Mouse (Mus musculus) adrenal gland, postnatal 10 days (tissue): ENCODE results near the gene Irf8. TPM values are rescaled to one million over a fixed set of nuclear protein-coding genes. Genes with fewer than 3 reads are reported as not detected.
A peak's percentile ranks its signal among the peaks of the same experiment; 100 is the strongest.

Experiments
- DNase-seq: peaks from one replicate; pipeline ENCODE4 v3.0.0; 2021; ENCODE audit warnings: mixed read lengths
- total RNA-seq, 2 experiments: library from RNA; stranded (reverse); gene quantifications; 2 replicates each; pipeline ENCODE4 v1.2.3; 2021

Gene Irf8
- total RNA-seq, 2 experiments from 2014 or later, result 18.9 to 21.8 TPM

DNA sequence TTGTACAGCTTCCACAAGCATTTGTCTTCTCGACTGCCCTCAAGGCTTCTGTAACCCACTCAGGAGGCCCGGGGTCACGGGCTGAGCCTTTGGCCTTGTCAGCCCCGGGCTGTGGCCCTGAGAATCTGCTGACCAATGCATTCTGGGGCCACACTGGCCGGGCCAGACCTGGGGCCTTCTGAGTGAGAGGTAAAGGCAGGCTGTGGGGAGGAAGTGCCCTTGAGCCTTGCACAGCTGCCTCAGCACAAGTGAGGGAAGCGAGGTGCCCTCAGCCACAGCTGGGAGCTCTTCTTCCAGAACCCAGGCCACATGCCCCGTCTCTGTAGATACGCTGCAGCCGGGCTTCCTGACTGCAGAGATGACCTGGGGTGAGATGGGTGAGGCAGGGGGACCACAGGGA lies 14.5 kb downstream of the Irf8 start:
- DNase-seq, result peak; percentile 69

DNA sequence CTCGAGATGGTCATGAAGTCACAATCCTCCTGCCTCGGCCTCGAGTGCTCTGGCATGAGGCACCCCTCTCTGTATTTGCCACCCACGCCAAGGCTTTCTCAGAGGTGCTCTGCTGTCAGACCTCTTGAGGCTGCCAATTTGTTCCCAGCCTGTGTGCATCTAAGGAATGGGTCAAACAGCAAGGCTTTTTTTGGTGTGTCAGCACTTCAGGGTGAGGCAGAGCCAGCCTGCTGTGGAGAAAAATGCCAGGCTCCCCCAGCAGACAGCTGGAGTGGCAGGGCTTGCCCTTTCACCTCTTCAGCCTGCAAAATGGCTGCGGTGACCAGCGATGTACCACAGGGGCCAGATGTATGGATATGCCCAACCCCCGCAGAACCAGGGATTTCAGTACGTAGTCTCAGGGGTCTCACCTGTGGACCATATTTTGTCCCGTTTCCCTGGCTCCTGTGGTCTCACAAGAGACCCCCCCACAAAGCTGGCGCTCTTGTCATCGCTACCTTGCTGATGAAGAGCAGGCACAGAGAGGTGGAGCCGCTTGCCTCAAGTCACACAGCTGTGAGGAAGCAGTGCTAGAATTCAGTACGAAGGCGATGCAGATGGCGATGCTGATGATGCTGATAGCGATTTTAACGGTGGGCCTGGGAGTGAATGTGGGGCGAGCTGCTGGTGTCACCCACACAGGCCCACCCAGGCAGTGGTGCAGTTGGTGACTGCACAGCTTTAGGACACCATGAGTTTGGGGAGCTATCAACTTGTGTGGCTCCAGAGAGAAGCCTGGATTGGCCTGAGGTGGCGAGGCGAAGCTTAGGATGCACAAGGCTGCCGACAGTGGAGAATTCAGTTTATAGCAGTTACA lies 15.3 kb downstream of the Irf8 start:
- no peak for DNase-seq

DNA sequence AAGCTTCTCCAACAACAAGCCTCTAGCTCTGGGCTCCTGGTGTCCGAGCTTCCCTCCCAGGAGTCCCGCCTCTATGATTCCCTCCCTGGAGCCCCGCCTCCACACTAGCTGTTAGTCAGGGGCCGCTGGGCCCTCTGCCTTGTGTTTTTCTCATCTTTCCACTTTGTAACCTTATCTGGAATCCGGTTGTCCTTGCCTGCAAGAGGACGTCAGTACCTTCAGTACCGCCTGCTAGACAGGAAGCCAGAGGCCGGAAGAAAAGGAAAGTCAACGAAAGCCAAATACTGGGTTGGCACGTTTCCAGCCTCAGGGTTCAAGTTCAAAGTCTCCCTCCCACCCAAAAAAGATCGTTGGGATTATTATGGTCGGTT lies 15.9 kb downstream of the Irf8 start:
- peak; percentile 83 for DNase-seq

DNA sequence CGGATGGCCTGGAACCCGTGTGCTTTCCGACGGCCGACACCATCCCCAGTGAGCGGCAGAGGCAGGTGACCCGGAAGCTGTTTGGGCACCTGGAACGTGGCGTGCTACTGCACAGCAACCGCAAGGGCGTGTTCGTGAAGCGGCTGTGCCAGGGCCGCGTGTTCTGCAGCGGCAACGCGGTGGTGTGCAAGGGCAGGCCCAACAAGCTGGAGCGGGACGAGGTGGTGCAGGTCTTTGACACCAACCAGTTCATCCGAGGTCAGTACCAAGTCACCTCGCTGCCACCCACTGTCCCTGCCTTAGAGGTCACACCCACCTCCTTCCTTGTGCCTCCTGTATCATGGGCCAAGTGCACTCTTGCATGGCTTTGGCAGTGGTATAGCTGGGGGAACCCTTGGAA lies 17.3 kb downstream of the Irf8 start:
- DNase-seq, result no peak

- no peak for DNase-seq
Measured at GRCm38 (mm10) chr8:120755306-120756297, 19.4 kb downstream of the Irf8 start.

GRCm38 (mm10) chr8:120758005-120758404 lies 21.8 kb downstream of the Irf8 start:
- no peak for DNase-seq

GRCm38 (mm10) chr8:120759847-120760246 lies 23.7 kb downstream of the Irf8 start:
- DNase-seq, result no peak

DNA sequence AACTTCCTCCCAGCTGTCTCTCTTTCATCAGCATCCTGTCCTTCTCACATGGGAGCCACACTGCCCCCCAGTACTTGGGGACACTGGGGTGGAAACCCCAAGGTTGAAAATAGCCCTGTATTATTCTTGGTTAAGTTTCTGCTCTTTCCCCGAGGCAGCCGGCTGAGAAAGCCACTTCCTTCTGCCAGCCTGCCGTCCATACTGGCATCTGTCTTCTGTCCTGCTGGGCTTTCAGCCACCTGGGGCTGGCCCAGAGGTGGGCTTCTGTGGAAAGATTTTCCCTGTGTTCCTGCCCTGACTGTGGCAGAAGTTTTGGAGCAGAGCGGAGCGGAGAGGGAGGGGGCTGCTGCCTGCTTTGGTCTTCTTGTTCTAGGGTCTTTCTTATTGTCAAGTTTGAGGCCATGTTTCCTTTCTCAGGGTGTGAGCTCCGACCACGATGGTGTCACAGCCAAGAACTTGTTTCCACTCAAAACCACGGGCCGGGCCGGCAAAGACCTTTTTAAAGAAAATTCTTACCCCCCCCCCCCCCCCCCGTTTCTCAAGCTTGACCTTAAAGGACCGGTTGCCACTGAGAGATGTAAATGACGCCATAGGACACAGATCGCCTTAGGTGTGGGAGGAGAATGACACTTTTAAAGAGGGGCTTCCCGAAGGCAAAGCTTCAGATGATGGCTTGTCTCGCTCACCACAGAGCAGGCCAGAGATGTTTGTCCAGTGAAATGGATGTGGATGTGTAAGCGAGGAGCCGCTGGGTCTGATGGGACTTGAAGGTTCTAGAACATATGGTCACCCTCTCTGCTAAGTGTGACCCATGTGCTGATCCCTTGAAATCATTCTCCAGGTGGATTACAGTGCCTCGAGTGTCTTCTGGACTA lies 24.4 kb downstream of the Irf8 start:
- DNase-seq, result no peak

- DNase-seq, result no peak
Measured at GRCm38 (mm10) chr8:120763267-120763666, 27.1 kb downstream of the Irf8 start.

- DNase-seq, result no peak
Measured at GRCm38 (mm10) chr8:120764638-120765037, 28.5 kb downstream of the Irf8 start.

- DNase-seq, result no peak
Measured at GRCm38 (mm10) chr8:120766622-120767021, 30.5 kb downstream of the Irf8 start.

- no peak for DNase-seq
Measured at GRCm38 (mm10) chr8:120768454-120769218, 32.5 kb downstream of the Irf8 start.

DNA sequence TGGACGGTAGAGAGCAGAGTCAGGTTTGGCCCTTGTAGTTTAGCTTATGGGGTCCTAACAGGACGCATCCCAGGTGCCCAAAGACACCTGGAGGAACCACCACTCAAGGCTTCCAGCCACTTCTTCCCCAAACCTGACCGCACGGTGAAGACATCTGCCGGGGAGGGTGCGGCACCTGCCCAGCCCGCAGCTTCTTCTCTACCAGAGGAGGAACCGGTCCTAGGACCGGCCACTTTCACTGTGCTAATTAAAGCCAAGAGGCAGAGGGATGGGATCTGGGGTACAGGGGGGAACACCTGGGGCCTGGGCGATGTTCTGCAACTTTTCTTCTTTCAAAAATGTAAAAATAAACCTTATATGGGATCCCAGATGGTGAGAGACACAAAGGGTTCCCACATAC lies 41.0 kb downstream of the Irf8 start:
- no peak for DNase-seq

GRCm38 (mm10) chr8:120777732-120778131 lies 41.6 kb downstream of the Irf8 start:
- no peak for DNase-seq

DNA sequence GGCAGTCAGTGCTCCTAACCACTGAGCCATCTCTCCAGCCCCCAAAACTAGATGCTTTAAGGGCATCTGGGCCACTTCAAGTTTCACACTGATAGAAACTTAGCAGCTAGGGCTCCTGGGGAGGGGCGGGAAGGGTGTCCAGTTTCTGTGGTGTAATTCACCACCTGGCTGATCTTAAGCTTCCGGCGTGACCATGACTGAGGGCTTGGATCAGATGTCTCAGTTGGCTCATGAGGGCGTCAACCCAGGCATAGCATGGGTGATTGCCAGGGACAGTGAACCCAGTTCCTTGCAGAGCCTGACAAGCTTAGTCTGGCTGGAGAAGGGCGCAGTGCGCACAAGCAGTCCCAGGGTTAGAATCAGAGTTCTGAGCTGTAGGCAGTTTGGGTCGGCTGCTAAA lies 42.9 kb downstream of the Irf8 start:
- DNase-seq, result no peak

- no peak for DNase-seq
Measured at GRCm38 (mm10) chr8:120783781-120784180, 47.6 kb downstream of the Irf8 start.

- DNase-seq, result no peak
Measured at GRCm38 (mm10) chr8:120786753-120787152, 50.6 kb downstream of the Irf8 start.

DNA sequence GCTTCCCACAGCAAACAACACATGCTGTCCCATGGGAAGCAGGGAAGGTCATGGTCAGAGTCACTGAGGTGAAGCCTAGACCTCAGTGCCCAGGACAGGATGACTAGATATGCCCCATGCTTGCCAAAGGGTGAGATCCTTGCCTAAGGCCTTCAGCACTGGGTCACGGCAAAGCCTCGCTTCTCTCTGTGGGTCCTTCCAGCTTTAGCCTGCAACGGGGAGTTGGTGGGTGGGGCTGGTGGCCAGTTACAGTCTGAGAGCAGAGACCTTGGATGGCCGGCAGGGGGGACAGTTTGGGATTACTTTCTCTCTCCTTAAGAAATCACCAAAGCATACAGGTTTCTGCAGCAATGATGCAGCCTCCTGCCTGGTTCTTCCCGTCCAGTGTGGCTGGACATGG lies 51.5 kb downstream of the Irf8 start:
- no peak for DNase-seq

GRCm38 (mm10) chr8:120792710-120793109 lies 56.6 kb downstream of the Irf8 start:
- DNase-seq, result no peak

GRCm38 (mm10) chr8:120795944-120796635 lies 59.9 kb downstream of the Irf8 start:
- DNase-seq, result peak; percentile 91
